Mouse (Mus musculus): ENCODE data around the gene Irf2bpl. TPM values are rescaled to one million over a fixed set of nuclear protein-coding genes. Genes with fewer than 3 reads are reported as not detected.

The Irf2bpl gene
- total RNA-seq (2023), result 54.6 to 56.6 TPM (median 55.2 TPM) in 4 replicates

DNA sequence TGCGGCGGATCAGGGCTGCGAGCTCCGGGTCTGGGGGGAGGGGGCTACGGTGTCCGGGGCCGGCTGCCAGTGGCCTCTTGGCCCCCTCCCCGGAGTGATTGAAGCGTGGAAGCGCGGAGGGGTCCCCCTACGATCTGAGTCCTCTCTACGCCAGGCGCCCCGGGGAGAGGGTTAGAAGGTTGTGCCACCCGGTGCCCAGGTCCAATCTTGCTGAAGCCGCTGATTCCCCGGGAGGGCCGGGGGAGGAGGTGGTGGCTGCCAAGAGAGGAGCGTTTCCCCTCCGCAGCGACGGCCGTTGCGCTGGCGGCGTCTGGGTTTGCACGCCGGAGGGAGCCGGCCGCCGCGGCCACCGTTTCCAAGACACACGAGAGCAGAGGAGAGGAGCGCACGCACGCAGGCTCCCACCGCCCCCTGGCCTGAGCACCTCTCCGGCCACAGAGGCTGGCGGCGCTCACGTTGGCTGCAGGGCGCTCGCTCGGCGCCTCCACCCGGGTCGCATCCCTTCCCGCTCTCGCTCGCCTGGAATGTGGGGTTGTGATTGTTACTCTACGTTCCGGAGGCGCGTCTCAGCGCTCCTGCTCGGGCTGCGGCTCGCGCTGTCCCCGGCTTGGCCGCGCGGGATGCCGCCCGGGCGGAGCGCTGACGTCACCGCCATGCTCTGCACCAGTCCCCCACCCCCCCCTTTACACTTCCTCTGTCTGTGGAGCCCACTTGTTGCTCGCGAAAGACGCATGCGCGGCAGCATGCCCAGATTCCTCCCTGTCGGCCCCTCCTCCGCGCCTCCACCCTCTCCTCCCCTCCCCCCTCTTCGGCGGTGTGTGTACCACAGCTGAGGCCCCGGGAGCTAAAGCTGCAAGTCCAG is at the start of gene Irf2bpl:
Gene Irf2bpl, minus strand, starts transcription at position 602 of the 862 bp plus-strand sequence.

Other genes with a start within 250 kb of the Irf2bpl start
- not detected in 4 replicates for gene Vash1, start 206.1 kb downstream of the Irf2bpl start, total RNA-seq (2023)
- gene Angel1, start 158.3 kb downstream of the Irf2bpl start, total RNA-seq (2023), result 7.7 to 11.0 TPM (median 9.1 TPM) in 4 replicates
- not detected in 4 replicates for gene Lrrc74a, start 150.4 kb downstream of the Irf2bpl start, total RNA-seq (2023)
- gene Cipc, start 62.2 kb upstream of the Irf2bpl start, total RNA-seq (2023), result 49.2 to 55.1 TPM (median 53.5 TPM) in 4 replicates
- gene Zdhhc22, start 105.6 kb upstream of the Irf2bpl start, total RNA-seq (2023), result not detected in 4 replicates
- not detected in 4 replicates for gene Tmem63c, start 136.5 kb upstream of the Irf2bpl start, total RNA-seq (2023)
- 0.36 to 0.97 TPM (median 0.47 TPM) in 3 of 4 replicates, not detected in the other for gene Ngb, start 217.7 kb upstream of the Irf2bpl start, total RNA-seq (2023)

Measured in B cell, adult 62 days (primary cell).